Mouse (Mus musculus) cerebellum, adult 2 months (tissue): Measurements from ENCODE around the gene Cks1b.

ENCODE experiments used
- CTCF ChIP-seq: fragments of 200-500 bp; IDR thresholded peaks from 2 replicates; pipeline ENCODE4 v1.5.1; 2011; ENCODE audit warnings: low read depth, mild to moderate bottlenecking, control low read depth, low read length, moderate library complexity, borderline replicate concordance; ENCODE audit not compliant: insufficient read depth
- POLR2A ChIP-seq: fragments of 200-500 bp; IDR thresholded peaks from 2 replicates; pipeline ENCODE4 v1.6.1; 2011; ENCODE audit warnings: low read length, control low read depth, borderline replicate concordance; ENCODE audit not compliant: insufficient read depth

- TF ChIP-seq CTCF (no peak), POLR2A (no peak)
These were observed 35.2 kb downstream of the Cks1b start for GRCm38 (mm10) chr3:89382950-89383349.
